Mouse (Mus musculus) forebrain, postnatal 0 days (tissue): ENCODE results near the gene Gm6588. TPM values are rescaled to one million over a fixed set of nuclear protein-coding genes. Genes with fewer than 3 reads are reported as not detected.

Source experiments
- ATAC-seq: fragments of 200-750 bp; cut with Nextera tagmentation; 2 replicates; pipeline ENCODE4 v1.8.0; 2017; ENCODE audit warnings: mild to moderate bottlenecking, moderate library complexity
- DNase-seq: peaks from one replicate; pipeline ENCODE4 v3.0.0-alpha.2; 2015
- H3K27ac ChIP-seq: fragments of 300-500 bp; sonication (generic); 2 replicates; pipeline ENCODE4 v1.5.1; 2014; ENCODE audit warnings: low read depth, mild to moderate bottlenecking, antibody characterized with exemption, low read length, moderate library complexity, mixed read lengths
- H3K27me3 ChIP-seq: fragments of 300-500 bp; sonication (generic); 2 replicates; pipeline ENCODE4 v1.6.1; 2014; ENCODE audit warnings: mild to moderate bottlenecking, low read length, mixed read lengths; ENCODE audit not compliant: insufficient read depth
- H3K36me3 ChIP-seq: fragments of 300-500 bp; sonication (generic); 2 replicates; pipeline ENCODE4 v1.6.1; 2014; ENCODE audit warnings: mild to moderate bottlenecking, moderate library complexity; ENCODE audit not compliant: insufficient read depth
- H3K4me1 ChIP-seq: fragments of 300-500 bp; sonication (generic); 2 replicates; pipeline ENCODE4 v1.6.1; 2014; ENCODE audit warnings: antibody characterized with exemption; ENCODE audit not compliant: insufficient read depth
- H3K4me2 ChIP-seq: fragments of 300-500 bp; sonication (generic); 2 replicates; pipeline ENCODE4 v1.6.1; 2014; ENCODE audit warnings: low read depth, mild to moderate bottlenecking, moderate library complexity
- H3K4me3 ChIP-seq: fragments of 300-500 bp; sonication (generic); 2 replicates; pipeline ENCODE4 v1.5.1; 2014; ENCODE audit warnings: low read depth, low read length, mixed read lengths
- H3K9ac ChIP-seq: fragments of 300-500 bp; sonication (generic); 2 replicates; pipeline ENCODE4 v1.6.1; 2014; ENCODE audit warnings: mild to moderate bottlenecking
- H3K9me3 ChIP-seq: fragments of 300-500 bp; sonication (generic); 2 replicates; pipeline ENCODE4 v1.6.1; 2016; ENCODE audit warnings: low read length
- CTCF ChIP-seq: sonication (generic); IDR thresholded peaks from 2 replicates; pipeline ENCODE4 v1.5.1; 2016; ENCODE audit warnings: antibody characterized with exemption, control low read depth, low read depth
- WGBS: fragments of 180-500 bp; shearing (Covaris S2); extraction: QIAGEN DNeasy Blood & Tissue Kit; methylation state at CpG from one replicate; pipeline ENCODE4 v1.1.7; 2014; 5-methylcytosine and 5-hydroxymethylcytosine counted together
- polyA plus RNA-seq: library from polyadenylated mRNA; unstranded; fragments of >200 nt; fragmentation: Nextera tagmentation; extraction: Ambion mirVana; gene quantifications from 2 replicates; pipeline ENCODE4 v1.2.1, GENCODE M21; 2015
- total RNA-seq: library from RNA; depleted of rRNA; stranded (reverse); fragments of >200 nt; gene quantifications from 2 replicates; pipeline ENCODE4 v1.2.3, GENCODE M21; 2014

The Gm6588 gene
- total and polyA plus RNA-seq, 2 experiments from 2014 or later = 0.11 TPM; not detected in 1

- WGBS = 58% methylated on average over 5 of the region's 5 CpGs
- Histone ChIP-seq H3K9me3 (no peaks in the 10 kb centered on the region), H3K36me3 (peaks cover 8% of the 10 kb centered on the region), H3K27me3 (no peaks in the 10 kb centered on the region), H3K4me3 (no peak overlapping the region), H3K4me2 (no peak overlapping the region), H3K9ac (no peak overlapping the region), H3K27ac (no peak overlapping the region), H3K4me1 (peaks cover 4% of the 10 kb centered on the region; the same call in 1 of the 2 replicates)
- DNase-seq (no peak), ATAC-seq (peak; percentile 49)
- no peak for TF ChIP-seq CTCF
Observed at GRCm38 (mm10) chr5:112416673-112417072, 32.6 kb upstream of the Gm6588 start.

- Histone ChIP-seq H3K9me3 (no peaks in the 10 kb centered on the region), H3K4me3 (no peak overlapping the region), H3K9ac (no peak overlapping the region), H3K36me3 (peaks cover 8% of the 10 kb centered on the region), H3K4me1 (no peaks in the 10 kb centered on the region), H3K27ac (no peak overlapping the region), H3K27me3 (no peaks in the 10 kb centered on the region), H3K4me2 (no peak overlapping the region)
- 43% methylated on average over 4 of the region's 4 CpGs for WGBS
- ATAC-seq (0 out of 2 replicates have a peak, but pooled peaks have one; percentile 9), DNase-seq (no peak)
- no peak for TF ChIP-seq CTCF
Observed at GRCm38 (mm10) chr5:112418023-112418422, 31.2 kb upstream of the Gm6588 start.

GRCm38 (mm10) chr5:112419535-112419934 lies 29.7 kb upstream of the Gm6588 start:
- WGBS = 42% methylated on average over 12 of the region's 12 CpGs
- Histone ChIP-seq H3K9me3 (no peaks in the 10 kb centered on the region), H3K9ac (no peak overlapping the region), H3K4me3 (no peak overlapping the region), H3K4me2 (no peak overlapping the region), H3K27ac (no peak overlapping the region), H3K27me3 (no peaks in the 10 kb centered on the region), H3K4me1 (no peaks in the 10 kb centered on the region), H3K36me3 (peaks cover 17% of the 10 kb centered on the region)
- peak; percentile 76 for ATAC-seq
- peak; percentile 52 for DNase-seq
- TF ChIP-seq CTCF = no peak

- no peak for ATAC-seq
- WGBS = 89% methylated on average over 7 of the region's 7 CpGs
- no peak overlapping the region for H3K9ac ChIP-seq
- no peaks in the 10 kb centered on the region for H3K9me3 ChIP-seq
- DNase-seq = no peak
- H3K4me1 ChIP-seq = no peaks in the 10 kb centered on the region
- no peak overlapping the region for H3K4me2 ChIP-seq
- H3K36me3 ChIP-seq = peaks cover 8% of the 10 kb centered on the region
- H3K27me3 ChIP-seq = no peaks in the 10 kb centered on the region
- no peak overlapping the region for H3K27ac ChIP-seq
- no peak for TF ChIP-seq CTCF
- no peak overlapping the region for H3K4me3 ChIP-seq
Observed at GRCm38 (mm10) chr5:112426635-112427034, 22.6 kb upstream of the Gm6588 start.

GRCm38 (mm10) chr5:112427283-112427682 lies 21.9 kb upstream of the Gm6588 start:
- Histone ChIP-seq H3K27me3 (no peaks in the 10 kb centered on the region), H3K27ac (no peak overlapping the region), H3K36me3 (peaks cover 8% of the 10 kb centered on the region; the same call in 1 of the 2 replicates), H3K4me1 (no peaks in the 10 kb centered on the region), H3K9ac (no peak overlapping the region), H3K4me3 (no peak overlapping the region), H3K9me3 (no peaks in the 10 kb centered on the region), H3K4me2 (no peak overlapping the region)
- 41% methylated on average over 2 of the region's 2 CpGs for WGBS
- ATAC-seq = peak; percentile 72
- DNase-seq = peak; percentile 84
- peak; percentile 91 for TF ChIP-seq CTCF

- no peaks in the 10 kb centered on the region for H3K27me3 ChIP-seq
- H3K4me2 ChIP-seq = peak overlapping the region; percentile 16
- TF ChIP-seq CTCF = peak; percentile 88
- no peak overlapping the region for H3K9ac ChIP-seq
- 0 out of 2 replicates have a peak, but pooled peaks cover 4% of the 10 kb centered on the region for H3K36me3 ChIP-seq
- no peaks in the 10 kb centered on the region for H3K4me1 ChIP-seq
- H3K4me3 ChIP-seq = no peak overlapping the region
- H3K27ac ChIP-seq = no peak overlapping the region
- 13% methylated on average over 19 of the region's 19 CpGs for WGBS
- no peaks in the 10 kb centered on the region for H3K9me3 ChIP-seq
- ATAC-seq (peak; percentile 42; the same call in 1 of the 2 replicates), DNase-seq (peak; percentile 79)
Observed at GRCm38 (mm10) chr5:112428944-112429343, 20.3 kb upstream of the Gm6588 start.

- Histone ChIP-seq H3K27me3 (no peaks in the 10 kb centered on the region), H3K9ac (no peak overlapping the region), H3K4me2 (no peak overlapping the region), H3K36me3 (no peaks in the 10 kb centered on the region), H3K9me3 (no peaks in the 10 kb centered on the region), H3K4me1 (no peaks in the 10 kb centered on the region), H3K4me3 (no peak overlapping the region), H3K27ac (no peak overlapping the region)
- no peak for ATAC-seq
- TF ChIP-seq CTCF = no peak
- no peak for DNase-seq
- WGBS = 32% methylated on average over 14 of the region's 14 CpGs
Observed at GRCm38 (mm10) chr5:112431120-112431775, 18.0 kb upstream of the Gm6588 start.
